Mouse (Mus musculus): Measurements from ENCODE around the gene Atp8a1.
"Not testable (repeated sequence)": the region's sequence is repeated elsewhere in the genome, so short reads cannot be mapped to it uniquely, and the experiment has no call there.

The Atp8a1 gene

GRCm38 (mm10) chr5:67828356-67828755 lies 18.9 kb downstream of the Atp8a1 start:
- no peak for DNase-seq (ENCODE audit: low read depth in 2 of 2, low spot score in 2 of 2)

- DNase-seq (ENCODE audit: low read depth in 2 of 2, low spot score in 2 of 2), result no peak
Observed at GRCm38 (mm10) chr5:67826935-67827334, 20.3 kb downstream of the Atp8a1 start.

GRCm38 (mm10) chr5:67826278-67826677 lies 21.0 kb downstream of the Atp8a1 start:
- DNase-seq (ENCODE audit: low read depth in 2 of 2, low spot score in 2 of 2), result no peak

- DNase-seq (ENCODE audit: low read depth in 2 of 2, low spot score in 2 of 2), result no peak
Observed at GRCm38 (mm10) chr5:67824600-67824999, 22.6 kb downstream of the Atp8a1 start.

- DNase-seq (ENCODE audit: low read depth in 2 of 2, low spot score in 2 of 2), result no peak
Observed at GRCm38 (mm10) chr5:67823771-67824170, 23.5 kb downstream of the Atp8a1 start.

GRCm38 (mm10) chr5:67822619-67823018 lies 24.6 kb downstream of the Atp8a1 start:
- no peak for DNase-seq (ENCODE audit: low read depth in 2 of 2, low spot score in 2 of 2)

GRCm38 (mm10) chr5:67821987-67822401 lies 25.2 kb downstream of the Atp8a1 start:
- no peak for DNase-seq (ENCODE audit: low read depth in 2 of 2, low spot score in 2 of 2)

GRCm38 (mm10) chr5:67821185-67821584 lies 26.0 kb downstream of the Atp8a1 start:
- no peak for DNase-seq (ENCODE audit: low read depth in 2 of 2, low spot score in 2 of 2)

GRCm38 (mm10) chr5:67819451-67819850 lies 27.8 kb downstream of the Atp8a1 start:
- DNase-seq (ENCODE audit: low read depth in 2 of 2, low spot score in 2 of 2), result no peak

GRCm38 (mm10) chr5:67815572-67816325 lies 31.5 kb downstream of the Atp8a1 start:
- DNase-seq (ENCODE audit: low read depth in 2 of 2, low spot score in 2 of 2), result no peak

- not testable (repeated sequence) for DNase-seq (ENCODE audit: low read depth in 2 of 2, low spot score in 2 of 2)
Observed at GRCm38 (mm10) chr5:67815060-67815459, 32.2 kb downstream of the Atp8a1 start.

GRCm38 (mm10) chr5:67814437-67814965 lies 32.7 kb downstream of the Atp8a1 start:
- no peak for DNase-seq (ENCODE audit: low read depth in 2 of 2, low spot score in 2 of 2)

- DNase-seq (ENCODE audit: low read depth in 2 of 2, low spot score in 2 of 2), result no peak
Observed at GRCm38 (mm10) chr5:67813334-67813733, 33.9 kb downstream of the Atp8a1 start.

GRCm38 (mm10) chr5:67802174-67803030 lies 44.8 kb downstream of the Atp8a1 start:
- no peak for DNase-seq (ENCODE audit: low read depth in 2 of 2, low spot score in 2 of 2)

- DNase-seq (ENCODE audit: low read depth in 2 of 2, low spot score in 2 of 2), result no peak
Observed at GRCm38 (mm10) chr5:67800801-67801200, 46.4 kb downstream of the Atp8a1 start.

GRCm38 (mm10) chr5:67799785-67800184 lies 47.4 kb downstream of the Atp8a1 start:
- DNase-seq (ENCODE audit: low read depth in 2 of 2, low spot score in 2 of 2), result no peak

- no peak for DNase-seq (ENCODE audit: low read depth in 2 of 2, low spot score in 2 of 2)
Observed at GRCm38 (mm10) chr5:67798348-67798747, 48.9 kb downstream of the Atp8a1 start.

- no peak for DNase-seq (ENCODE audit: low read depth in 2 of 2, low spot score in 2 of 2)
Observed at GRCm38 (mm10) chr5:67797006-67797958, 50.0 kb downstream of the Atp8a1 start.

- no peak for DNase-seq (ENCODE audit: low read depth in 2 of 2, low spot score in 2 of 2)
Observed at GRCm38 (mm10) chr5:67794129-67794800, 53.0 kb downstream of the Atp8a1 start.

- no peak for DNase-seq (ENCODE audit: low read depth in 2 of 2, low spot score in 2 of 2)
Observed at GRCm38 (mm10) chr5:67782775-67783174, 64.5 kb downstream of the Atp8a1 start.

All from CD8-positive naive resting alpha-beta T cell, adult 2 months (primary cell).